Mouse (Mus musculus): Measurements from ENCODE around the gene Lrch1. TPM values are rescaled to one million over a fixed set of nuclear protein-coding genes. Genes with fewer than 3 reads are reported as not detected.

The Lrch1 gene
- polyA plus RNA-seq, 1 experiment from 2014 or later: 6.5 TPM

DNA sequence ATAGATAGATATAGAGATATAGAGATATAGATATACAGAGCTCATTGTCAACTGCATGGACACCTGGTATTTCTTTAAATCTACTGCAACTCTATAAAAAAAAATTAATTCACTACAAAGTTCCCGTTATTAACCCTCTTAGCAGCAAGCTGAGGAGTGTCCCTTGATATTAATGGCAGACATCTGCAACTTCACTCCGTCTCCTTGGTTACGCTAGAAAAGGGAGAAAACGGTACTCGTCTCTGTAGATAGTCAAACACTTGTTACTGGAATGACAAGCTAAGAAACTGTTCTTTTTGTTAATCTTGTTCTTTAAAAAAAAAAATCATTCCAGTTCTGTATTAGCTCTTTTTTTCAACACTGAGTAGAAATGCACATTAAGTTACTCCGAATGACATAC lies 54.0 kb downstream of the Lrch1 start:
- 91% methylated on average over 6 of the region's 6 CpGs for WGBS
- Histone ChIP-seq H3K36me3 (replicated peaks) (no peaks in the 10 kb centered on the region), H3K4me3 (no peak overlapping the region), H3K9me3 (no peaks in the 10 kb centered on the region), H3K27me3 (ENCODE audit: poor library complexity, severe bottlenecking) (no peaks in the 10 kb centered on the region), H3K27ac (no peak overlapping the region), H3K4me1 (no peaks in the 10 kb centered on the region)
- no peak for DNase-seq (ENCODE audit: extremely low spot score, low spot score)

DNA sequence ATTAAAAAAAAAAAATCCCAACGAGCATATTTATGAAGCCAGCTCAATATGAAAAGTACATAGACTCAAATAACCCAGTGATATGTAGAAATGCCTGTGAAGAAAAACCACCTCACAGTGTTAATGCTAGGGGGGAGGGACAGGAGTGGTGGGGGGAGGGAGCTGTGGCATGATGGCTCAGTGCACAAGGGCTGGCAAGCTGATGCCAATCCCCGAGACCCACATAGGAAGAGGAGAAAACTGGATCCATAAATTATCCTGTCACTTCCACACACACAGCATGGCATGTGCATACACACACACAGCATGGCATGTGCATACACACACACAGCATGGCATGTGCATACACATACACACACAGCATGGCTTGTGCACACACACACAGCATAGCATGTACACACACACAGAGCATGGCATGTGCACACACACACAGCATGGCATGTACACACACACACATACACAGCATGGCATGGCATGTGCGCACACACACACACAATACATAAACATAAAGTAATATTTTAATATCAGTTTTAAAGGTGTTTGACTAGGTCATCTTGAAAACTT lies 54.5 kb downstream of the Lrch1 start:
- H3K36me3 ChIP-seq (replicated peaks): no peaks in the 10 kb centered on the region
- H3K4me3 ChIP-seq: no peak overlapping the region
- H3K4me1 ChIP-seq: no peaks in the 10 kb centered on the region
- H3K27me3 ChIP-seq (ENCODE audit: poor library complexity, severe bottlenecking): no peaks in the 10 kb centered on the region
- WGBS: 95% methylated on average over 3 of the region's 3 CpGs
- no peaks in the 10 kb centered on the region for H3K9me3 ChIP-seq
- no peak overlapping the region for H3K27ac ChIP-seq
- DNase-seq (ENCODE audit: extremely low spot score, low spot score): no peak

DNA sequence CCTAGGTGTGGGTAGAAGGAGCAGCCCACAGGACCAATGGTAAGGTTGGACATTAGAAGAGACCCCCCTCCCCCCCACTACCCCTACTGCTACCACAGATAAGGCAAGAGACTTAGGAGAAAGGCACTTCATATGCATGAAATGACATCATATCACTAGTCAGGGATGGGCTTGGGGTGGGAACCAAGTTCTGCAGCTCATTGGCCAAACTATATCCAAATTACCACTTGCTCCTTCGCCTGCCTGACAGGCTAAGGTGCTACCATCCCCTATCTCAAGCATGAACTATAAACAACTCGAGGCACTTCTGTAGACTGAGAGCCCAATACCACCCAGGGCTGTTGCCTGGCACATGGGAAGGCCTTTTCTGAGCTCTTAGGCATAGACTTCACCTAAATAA lies 58.4 kb downstream of the Lrch1 start:
- WGBS: 80% methylated on average over 2 of the region's 2 CpGs
- H3K27ac ChIP-seq: no peak overlapping the region
- H3K36me3 ChIP-seq (replicated peaks): no peaks in the 10 kb centered on the region
- peaks cover 18% of the 10 kb centered on the region for H3K4me1 ChIP-seq
- no peaks in the 10 kb centered on the region for H3K27me3 ChIP-seq (ENCODE audit: poor library complexity, severe bottlenecking)
- H3K9me3 ChIP-seq: no peaks in the 10 kb centered on the region
- DNase-seq (ENCODE audit: extremely low spot score, low spot score): no peak
- no peak overlapping the region for H3K4me3 ChIP-seq

DNA sequence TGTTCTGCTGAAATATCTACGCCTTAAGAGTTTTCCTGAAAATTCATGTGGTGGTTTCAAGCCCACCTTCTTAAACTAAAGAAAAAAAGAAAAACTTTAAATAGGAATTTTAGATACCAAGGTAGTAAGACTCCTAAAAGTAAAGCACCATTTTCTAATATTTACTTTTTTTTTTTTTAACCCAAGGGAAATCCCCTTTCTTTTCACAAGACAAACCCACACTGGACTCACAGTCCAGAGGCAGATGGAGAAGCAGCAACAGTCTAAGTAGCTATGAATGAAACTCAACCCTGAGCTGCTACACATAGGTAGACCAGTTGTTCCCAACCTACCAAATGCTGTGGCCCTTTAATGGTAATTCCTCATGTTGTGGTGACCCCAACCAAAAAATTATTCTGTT lies 59.6 kb downstream of the Lrch1 start:
- H3K4me3 ChIP-seq: no peak overlapping the region
- no peaks in the 10 kb centered on the region for H3K27me3 ChIP-seq (ENCODE audit: poor library complexity, severe bottlenecking)
- no peak overlapping the region for H3K27ac ChIP-seq
- H3K4me1 ChIP-seq: peaks cover 25% of the 10 kb centered on the region
- H3K36me3 ChIP-seq (replicated peaks): no peaks in the 10 kb centered on the region
- WGBS: 92% methylated on average over 1 of the region's 1 CpGs
- H3K9me3 ChIP-seq: no peaks in the 10 kb centered on the region
- no peak for DNase-seq (ENCODE audit: extremely low spot score, low spot score)

DNA sequence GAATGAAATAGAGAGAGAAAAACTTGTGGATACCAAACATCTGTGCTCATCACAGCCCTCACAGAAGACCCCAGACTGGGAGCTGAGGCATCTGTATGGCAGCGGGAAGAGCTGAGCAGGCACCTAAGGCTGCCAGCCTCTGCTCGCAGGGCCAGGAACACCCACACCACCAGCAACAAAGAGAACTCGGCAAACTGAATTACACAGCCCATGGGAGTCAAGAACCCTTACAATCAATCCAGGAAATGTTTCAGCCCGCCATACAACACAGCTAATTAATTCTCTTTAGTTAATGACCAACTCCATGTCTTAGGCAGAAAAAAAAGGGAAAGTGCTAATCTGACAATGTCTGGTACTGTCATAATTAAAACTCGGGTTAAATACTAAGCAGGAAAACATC lies 61.2 kb downstream of the Lrch1 start:
- 67% methylated on average over 5 of the region's 5 CpGs for WGBS
- Histone ChIP-seq H3K4me1 (peaks cover 34% of the 10 kb centered on the region), H3K27ac (no peak overlapping the region), H3K4me3 (no peak overlapping the region), H3K27me3 (ENCODE audit: poor library complexity, severe bottlenecking) (no peaks in the 10 kb centered on the region), H3K9me3 (no peaks in the 10 kb centered on the region), H3K36me3 (replicated peaks) (no peaks in the 10 kb centered on the region)
- DNase-seq (ENCODE audit: extremely low spot score, low spot score): no peak

DNA sequence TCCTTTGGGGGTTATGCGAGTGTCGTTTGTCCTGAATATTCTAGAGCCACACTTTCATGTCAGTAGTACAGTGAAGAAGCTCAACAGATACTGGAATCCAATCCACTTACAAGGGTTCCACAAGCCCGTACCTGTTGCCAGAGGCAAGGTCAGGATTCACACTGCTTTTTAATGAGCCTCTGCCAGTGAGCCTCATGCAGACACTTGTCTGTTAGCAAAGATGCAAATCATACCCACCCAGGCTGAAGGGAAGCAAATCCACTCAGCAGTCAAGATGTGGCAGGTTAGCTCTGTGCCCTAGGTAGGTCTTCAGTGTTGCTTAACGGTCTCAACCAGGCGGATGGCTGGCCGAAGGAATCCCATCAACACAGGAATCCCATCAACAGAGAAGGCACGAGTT lies 62.8 kb downstream of the Lrch1 start:
- WGBS: 82% methylated on average over 7 of the region's 7 CpGs
- Histone ChIP-seq H3K27me3 (ENCODE audit: poor library complexity, severe bottlenecking) (no peaks in the 10 kb centered on the region), H3K27ac (no peak overlapping the region), H3K4me3 (no peak overlapping the region), H3K4me1 (peaks cover 34% of the 10 kb centered on the region), H3K36me3 (replicated peaks) (no peaks in the 10 kb centered on the region), H3K9me3 (no peaks in the 10 kb centered on the region)
- no peak for DNase-seq (ENCODE audit: extremely low spot score, low spot score)

DNA sequence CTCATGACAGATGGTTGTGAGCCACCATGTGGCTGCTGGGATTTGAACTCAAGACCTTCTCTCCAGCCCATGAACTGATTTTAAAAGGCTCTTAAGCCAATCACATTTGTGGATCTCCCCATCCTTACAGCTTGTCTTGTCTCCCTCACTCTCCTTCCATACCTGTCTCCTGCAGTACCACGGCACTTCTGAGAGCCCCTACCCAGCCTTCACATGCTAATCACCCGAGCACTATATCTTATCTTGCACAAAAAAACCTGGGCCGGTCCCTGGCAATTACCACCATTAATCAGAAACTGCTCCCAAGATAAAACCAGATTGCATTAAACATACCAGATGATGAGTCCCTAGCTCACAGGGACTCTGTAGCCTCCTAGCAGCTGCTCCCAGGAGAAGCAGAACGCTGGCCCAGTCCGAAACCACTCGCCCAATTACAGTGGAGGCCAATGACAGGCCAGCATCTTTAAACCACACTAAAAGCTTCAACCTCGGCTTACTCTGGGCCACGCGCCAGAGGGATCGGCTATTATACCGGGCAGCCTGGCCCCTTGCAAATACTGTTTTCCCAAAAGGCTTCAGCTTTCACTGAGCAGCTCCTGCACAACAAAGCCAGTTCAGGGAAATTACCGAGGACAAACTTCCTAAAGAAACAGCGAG lies 63.5 kb downstream of the Lrch1 start:
- no peak for DNase-seq (ENCODE audit: extremely low spot score, low spot score)
- Histone ChIP-seq H3K27ac (0 out of 2 replicates have a peak overlapping the region, but pooled peaks have one; percentile 20), H3K4me3 (no peak overlapping the region), H3K9me3 (no peaks in the 10 kb centered on the region), H3K4me1 (peaks cover 34% of the 10 kb centered on the region), H3K36me3 (replicated peaks) (no peaks in the 10 kb centered on the region), H3K27me3 (ENCODE audit: poor library complexity, severe bottlenecking) (no peaks in the 10 kb centered on the region)
- 44% methylated on average over 13 of the region's 13 CpGs for WGBS

DNA sequence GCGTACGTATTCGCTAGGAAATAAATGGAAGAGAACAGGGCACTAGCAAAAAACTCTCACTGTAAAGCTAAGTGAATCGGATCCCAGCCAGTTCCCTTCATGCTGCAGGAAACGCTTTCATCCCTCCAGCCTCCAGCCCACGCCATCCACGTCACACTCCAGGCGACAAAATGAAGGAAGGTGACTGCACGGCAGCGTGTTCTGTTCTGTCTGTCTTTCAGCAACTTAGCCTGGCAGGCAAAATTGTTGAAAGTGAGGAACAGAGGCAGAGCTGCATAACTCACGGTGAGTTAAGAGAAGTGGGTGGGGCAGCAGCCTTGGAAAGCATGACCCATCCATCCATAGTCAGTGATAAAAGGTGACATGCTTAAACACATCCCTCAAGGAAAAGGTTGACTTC lies 64.5 kb downstream of the Lrch1 start:
- peaks cover 34% of the 10 kb centered on the region for H3K4me1 ChIP-seq
- H3K36me3 ChIP-seq (replicated peaks): no peaks in the 10 kb centered on the region
- H3K27me3 ChIP-seq (ENCODE audit: poor library complexity, severe bottlenecking): no peaks in the 10 kb centered on the region
- no peak overlapping the region for H3K4me3 ChIP-seq
- H3K27ac ChIP-seq: no peak overlapping the region
- H3K9me3 ChIP-seq: no peaks in the 10 kb centered on the region
- 86% methylated on average over 11 of the region's 11 CpGs for WGBS
- no peak for DNase-seq (ENCODE audit: extremely low spot score, low spot score)

DNA sequence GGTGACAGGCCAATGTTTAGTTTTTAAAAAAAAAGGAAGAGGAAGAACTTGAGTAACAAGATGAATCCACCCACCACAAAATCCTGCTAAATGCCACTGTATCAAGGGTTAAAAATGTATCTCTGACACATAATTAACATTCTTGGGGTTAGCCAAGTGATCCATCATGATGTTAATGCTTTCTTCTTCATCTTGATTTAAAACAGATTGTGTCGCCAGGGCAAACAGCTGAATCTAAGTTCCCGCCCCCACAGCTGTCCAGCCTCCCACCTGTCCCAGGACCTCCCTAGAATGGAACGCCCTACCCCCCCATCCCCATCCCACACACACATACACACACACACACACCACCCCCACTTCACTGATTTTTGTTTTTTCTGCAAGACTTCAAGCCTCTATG lies 64.9 kb downstream of the Lrch1 start:
- no peaks in the 10 kb centered on the region for H3K36me3 ChIP-seq (replicated peaks)
- H3K27ac ChIP-seq: no peak overlapping the region
- no peaks in the 10 kb centered on the region for H3K9me3 ChIP-seq
- 74% methylated on average over 3 of the region's 3 CpGs for WGBS
- H3K4me3 ChIP-seq: no peak overlapping the region
- DNase-seq (ENCODE audit: extremely low spot score, low spot score): no peak
- H3K4me1 ChIP-seq: peaks cover 34% of the 10 kb centered on the region
- H3K27me3 ChIP-seq (ENCODE audit: poor library complexity, severe bottlenecking): no peaks in the 10 kb centered on the region

DNA sequence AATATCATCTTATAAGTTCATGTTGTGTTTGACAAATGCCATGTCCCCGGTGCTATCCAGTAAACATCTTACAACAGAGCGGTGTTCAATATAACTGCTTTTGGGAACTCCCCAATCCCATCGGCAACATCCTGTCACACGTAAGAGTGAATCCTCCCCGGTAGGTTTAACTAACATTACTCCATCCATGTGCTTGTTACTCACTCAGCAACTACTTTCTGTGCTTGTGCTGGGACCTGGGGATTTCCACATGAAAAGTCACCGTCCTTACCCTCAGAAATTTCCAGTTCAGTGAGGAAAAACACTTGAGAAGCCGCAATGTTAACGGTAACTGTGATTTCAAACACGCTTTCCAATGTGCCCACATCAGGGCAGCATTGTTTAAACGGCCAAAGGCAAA lies 66.8 kb downstream of the Lrch1 start:
- WGBS: 94% methylated on average over 10 of the region's 10 CpGs
- Histone ChIP-seq H3K4me1 (peaks cover 31% of the 10 kb centered on the region), H3K27me3 (ENCODE audit: poor library complexity, severe bottlenecking) (no peaks in the 10 kb centered on the region), H3K9me3 (no peaks in the 10 kb centered on the region), H3K27ac (no peak overlapping the region), H3K4me3 (no peak overlapping the region), H3K36me3 (replicated peaks) (no peaks in the 10 kb centered on the region)
- no peak for DNase-seq (ENCODE audit: extremely low spot score, low spot score)

DNA sequence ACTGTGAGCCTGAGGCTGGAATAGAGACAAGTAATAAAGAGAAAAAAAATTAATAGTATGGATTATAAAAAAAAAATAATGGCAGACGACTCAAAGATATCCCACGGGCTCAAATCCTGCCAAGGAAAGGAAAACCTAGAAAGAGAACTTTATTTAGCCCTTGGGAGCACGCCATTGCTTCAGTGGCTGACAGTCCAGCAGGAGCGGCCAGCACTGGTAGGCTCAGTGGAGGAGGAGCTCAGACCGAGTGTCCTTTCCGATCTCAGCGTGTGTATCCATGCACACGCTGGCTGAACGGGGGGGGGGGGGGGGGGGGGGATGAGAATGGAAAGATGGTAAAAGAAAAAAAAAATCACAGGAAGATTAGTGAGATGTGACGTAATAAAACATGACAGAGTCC lies 68.2 kb downstream of the Lrch1 start:
- 82% methylated on average over 9 of the region's 10 CpGs for WGBS
- H3K4me3 ChIP-seq: no peak overlapping the region
- H3K9me3 ChIP-seq: no peaks in the 10 kb centered on the region
- peaks cover 21% of the 10 kb centered on the region for H3K4me1 ChIP-seq
- H3K27ac ChIP-seq: no peak overlapping the region
- DNase-seq (ENCODE audit: extremely low spot score, low spot score): no peak
- no peaks in the 10 kb centered on the region for H3K36me3 ChIP-seq (replicated peaks)
- no peaks in the 10 kb centered on the region for H3K27me3 ChIP-seq (ENCODE audit: poor library complexity, severe bottlenecking)

DNA sequence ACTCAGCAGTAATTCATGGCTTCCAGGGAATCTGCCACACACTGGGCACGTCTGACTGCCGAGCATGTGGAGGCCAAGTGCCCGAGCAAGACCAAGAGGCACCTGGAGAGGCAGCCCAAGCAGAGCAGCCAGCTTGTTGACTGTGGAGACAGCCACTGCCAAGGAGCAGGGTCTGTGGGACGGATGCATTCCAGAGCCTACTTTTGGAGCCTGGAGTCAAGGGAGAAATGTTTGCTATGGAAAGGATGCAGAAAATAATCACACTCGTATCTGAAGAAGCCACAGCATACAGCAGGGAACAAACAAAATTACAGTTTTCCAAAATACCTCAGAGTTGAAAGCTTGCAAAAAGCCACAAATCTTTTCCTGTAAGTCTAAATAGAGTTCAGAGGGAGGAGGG lies 70.4 kb downstream of the Lrch1 start:
- Histone ChIP-seq H3K9me3 (no peaks in the 10 kb centered on the region), H3K27ac (no peak overlapping the region), H3K4me3 (no peak overlapping the region), H3K36me3 (replicated peaks) (no peaks in the 10 kb centered on the region), H3K27me3 (ENCODE audit: poor library complexity, severe bottlenecking) (no peaks in the 10 kb centered on the region), H3K4me1 (peaks cover 4% of the 10 kb centered on the region)
- no peak for DNase-seq (ENCODE audit: extremely low spot score, low spot score)
- WGBS: 84% methylated on average over 5 of the region's 5 CpGs

DNA sequence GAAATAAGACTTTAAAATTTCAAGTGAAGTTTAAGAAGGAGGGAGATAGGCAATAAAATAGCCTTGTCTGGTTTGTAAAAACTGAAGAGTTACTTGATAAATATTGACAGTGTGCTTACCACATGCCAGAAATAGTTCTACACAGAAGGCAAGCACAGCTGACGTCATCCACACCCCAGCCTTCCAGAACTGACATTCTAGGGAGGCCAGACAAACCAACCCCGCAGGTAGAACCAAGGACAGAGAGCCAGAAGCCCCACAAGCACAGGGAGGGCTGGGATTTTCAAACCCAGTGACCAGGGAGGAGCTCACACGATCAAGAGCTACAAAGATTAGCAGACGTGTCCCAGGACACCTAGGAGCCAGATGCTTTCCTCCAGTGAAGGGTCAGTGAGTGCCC lies 76.5 kb downstream of the Lrch1 start:
- H3K4me1 ChIP-seq: peaks cover 26% of the 10 kb centered on the region
- H3K36me3 ChIP-seq (replicated peaks): no peaks in the 10 kb centered on the region
- WGBS: 77% methylated on average over 4 of the region's 4 CpGs
- H3K27me3 ChIP-seq (ENCODE audit: poor library complexity, severe bottlenecking): 0 out of 2 replicates have a peak, but pooled peaks cover 4% of the 10 kb centered on the region
- H3K4me3 ChIP-seq: no peak overlapping the region
- H3K27ac ChIP-seq: no peak overlapping the region
- no peak for DNase-seq (ENCODE audit: extremely low spot score, low spot score)
- no peaks in the 10 kb centered on the region for H3K9me3 ChIP-seq

DNA sequence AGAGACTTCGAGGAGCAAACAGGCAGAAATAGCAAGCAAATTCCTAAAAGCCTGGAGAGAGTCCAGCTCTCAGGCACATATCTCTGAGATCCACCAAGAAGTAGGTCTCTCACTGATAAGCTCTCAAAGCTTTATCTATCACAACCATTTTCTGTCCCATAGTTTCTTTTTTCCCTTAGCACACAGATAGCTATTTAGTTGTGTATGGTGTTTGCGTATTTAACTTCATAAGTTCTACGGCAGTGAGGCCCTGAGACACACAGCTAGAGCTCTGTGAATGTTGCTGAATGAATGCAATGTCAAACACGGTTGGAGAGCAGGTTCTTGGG lies 78.8 kb downstream of the Lrch1 start:
- Histone ChIP-seq H3K27me3 (ENCODE audit: poor library complexity, severe bottlenecking) (0 out of 2 replicates have a peak, but pooled peaks cover 4% of the 10 kb centered on the region), H3K27ac (no peak overlapping the region), H3K4me3 (no peak overlapping the region), H3K36me3 (replicated peaks) (no peaks in the 10 kb centered on the region), H3K4me1 (peaks cover 41% of the 10 kb centered on the region), H3K9me3 (no peaks in the 10 kb centered on the region)
- WGBS: 89% methylated on average over 4 of the region's 4 CpGs
- DNase-seq (ENCODE audit: extremely low spot score, low spot score): no peak

Data from forebrain, embryonic 10.5 days (tissue).